Mouse (Mus musculus) gastrocnemius, postnatal 36 days (tissue): Measurements from ENCODE around the gene Camk2g. TPM values are rescaled to one million over a fixed set of nuclear protein-coding genes. Genes with fewer than 3 reads are reported as not detected.
"Not testable (repeated sequence)": the region's sequence is repeated elsewhere in the genome, so short reads cannot be mapped to it uniquely, and the experiment has no call there.

Experiments
- DNase-seq, 2 experiments: peaks; one replicate each; pipeline ENCODE4 v3.0.0; 2022
- intact Hi-C: fragments of 180-260 bp; cut with DNase I; formaldehyde crosslinking; loops from one replicate; pipeline ENCODE4 v1.15.1; 2025
- total RNA-seq, 2 experiments: library from RNA; stranded (reverse); gene quantifications; 2 replicates each; pipeline ENCODE4 v1.2.3; 2021

Gene Camk2g
- total RNA-seq, 2 experiments from 2014 or later: 170 to 172 TPM

DNA sequence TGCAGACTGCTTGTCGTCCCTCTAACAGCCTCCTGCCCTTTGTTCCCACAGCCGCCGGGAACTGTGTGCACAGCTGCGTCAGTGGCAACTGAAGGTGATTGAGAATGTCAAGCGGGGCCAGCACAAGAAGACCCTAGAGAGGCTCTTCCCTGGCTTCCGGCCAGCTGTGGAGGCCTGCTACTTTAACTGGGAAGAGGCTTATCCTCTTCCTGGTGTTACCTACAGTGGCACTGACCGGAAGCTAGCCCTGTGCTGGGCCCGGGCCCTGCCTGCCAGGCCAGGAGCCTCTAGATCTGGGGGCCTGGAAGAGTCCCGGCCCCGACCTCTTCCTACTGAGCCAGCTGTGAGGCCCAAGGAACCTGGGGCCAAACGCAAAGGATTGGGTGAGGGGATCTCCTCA, 80.1 kb downstream of the Camk2g start:
- DNase-seq: peak in 1 of 2 experiments; percentile 13
- intact Hi-C loops: no loop called here

DNA sequence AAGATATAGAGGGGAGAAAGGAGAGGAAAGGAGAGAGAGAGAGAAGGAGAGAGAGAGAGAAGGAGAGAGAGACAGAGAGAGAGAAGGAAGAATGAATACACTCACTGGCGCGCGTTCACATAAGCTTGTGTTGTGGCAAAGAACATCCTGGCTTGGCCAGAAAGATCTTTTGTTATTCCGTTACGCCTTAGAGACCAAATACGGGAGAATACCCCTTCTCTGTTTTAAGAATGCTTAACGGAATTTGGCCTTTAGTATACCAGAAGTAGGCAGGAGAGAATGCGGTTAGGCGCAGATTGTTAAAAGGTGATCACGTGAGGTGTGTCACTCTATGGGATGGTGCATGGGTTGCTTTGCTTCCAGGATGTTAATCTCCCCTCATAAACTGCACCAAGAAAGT, 85.6 kb downstream of the Camk2g start:
- DNase-seq: no peak
- intact Hi-C loops: no loop called here

DNA sequence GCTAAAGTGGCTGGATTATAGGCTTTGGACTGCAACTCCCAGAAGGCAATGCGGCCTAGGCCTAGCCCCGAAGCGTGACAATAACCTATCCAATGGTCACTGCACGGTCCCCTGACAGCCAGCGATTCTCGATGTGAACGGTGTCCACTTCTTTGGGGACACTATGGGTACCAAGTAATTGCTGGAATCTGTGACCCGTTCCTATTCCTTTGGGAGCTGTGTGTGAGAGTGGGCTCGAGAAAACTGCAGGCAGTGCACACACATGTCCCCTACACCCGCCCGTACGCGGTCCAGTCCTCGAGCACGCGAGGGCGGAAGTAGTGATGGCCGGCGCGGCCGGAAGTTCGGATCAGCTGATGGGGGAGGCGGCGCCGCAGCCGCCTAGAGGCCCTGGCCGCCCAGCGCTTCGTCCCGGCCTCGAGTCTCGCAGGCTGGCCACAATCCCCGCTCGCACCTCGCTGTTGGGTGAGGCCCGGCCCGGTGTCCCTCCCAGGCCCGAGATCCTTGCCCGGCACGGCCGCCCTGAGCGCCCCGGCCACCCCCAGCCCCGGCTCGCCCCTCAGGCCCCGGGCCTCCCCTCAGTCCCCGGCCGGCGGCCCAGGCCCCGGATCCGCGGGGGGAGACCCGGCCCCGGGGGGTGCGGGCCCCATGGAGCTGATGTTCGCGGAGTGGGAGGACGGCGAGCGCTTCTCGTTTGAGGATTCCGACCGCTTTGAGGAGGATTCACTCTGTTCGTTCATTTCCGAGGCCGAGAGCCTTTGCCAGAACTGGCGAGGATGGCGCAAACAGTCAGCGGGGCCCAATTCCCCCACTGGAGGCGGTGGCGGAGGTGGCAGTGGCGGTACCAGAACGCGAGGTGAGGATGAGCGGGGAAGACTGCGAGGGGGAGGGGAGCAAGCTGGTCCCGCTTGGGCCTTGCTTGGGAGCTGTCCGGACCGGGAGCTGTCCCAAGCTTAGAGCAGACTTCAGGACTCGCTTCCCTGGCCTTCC, 86.4 kb downstream of the Camk2g start, which contains the start of gene Zswim8:
Gene Zswim8, plus strand, starts transcription at position 352 of the 990 bp plus-strand sequence.
- intact Hi-C loops: no loop called here
- DNase-seq: peak; percentile 84 to 87

DNA sequence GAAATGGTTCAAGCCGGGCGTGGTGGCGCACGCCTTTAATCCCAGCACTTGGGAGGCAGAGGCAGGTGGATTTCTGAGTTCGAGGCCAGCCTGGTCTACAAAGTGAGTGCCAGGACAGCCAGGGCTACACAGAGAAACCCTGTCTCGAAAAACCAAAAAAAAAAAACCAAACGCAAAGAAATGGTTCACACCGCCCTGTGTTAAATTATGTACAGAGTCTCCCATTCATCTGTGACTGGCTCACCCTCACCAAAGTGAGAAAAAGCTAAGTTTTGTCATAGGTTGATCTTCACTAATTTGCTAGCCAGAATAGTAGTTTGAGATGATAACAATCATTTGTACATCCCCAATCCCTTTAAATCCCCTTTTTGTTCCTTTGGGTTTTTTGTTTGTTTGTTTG, 90.4 kb downstream of the Camk2g start:
- DNase-seq, intact Hi-C loops: not testable (repeated sequence)

DNA sequence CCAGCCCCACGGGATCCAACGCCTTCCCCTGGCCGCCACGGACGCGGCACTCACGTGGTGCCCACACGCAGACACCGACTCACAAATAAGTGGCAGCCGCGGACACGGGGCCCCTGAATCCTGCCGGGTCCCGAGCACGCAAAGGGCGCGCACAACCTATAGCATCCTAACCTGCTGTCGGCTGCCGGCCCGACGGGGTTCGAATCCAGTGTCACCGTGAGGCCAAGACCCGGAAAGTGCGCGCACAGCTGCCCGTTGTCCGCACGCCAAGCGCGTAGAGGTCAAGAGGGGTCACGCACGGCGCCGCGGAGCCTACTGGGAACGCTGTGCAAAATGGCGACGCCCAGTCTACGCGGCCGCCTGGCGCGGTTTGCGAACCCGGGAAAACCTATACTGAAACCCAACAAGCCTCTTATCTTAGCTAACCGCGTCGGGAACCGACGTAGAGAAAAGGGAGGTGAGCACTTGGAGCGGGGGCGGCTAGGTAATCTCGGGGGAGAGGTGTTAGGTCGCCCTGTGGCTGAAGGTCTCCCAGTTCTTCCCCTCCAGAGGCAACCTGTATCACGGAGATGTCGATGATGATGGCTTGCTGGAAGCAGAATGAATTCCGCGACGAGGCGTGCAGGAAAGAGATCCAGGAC, 91.0 kb downstream of the Camk2g start, which contains the start of gene Chchd1:
Gene Chchd1, plus strand, starts transcription at position 266 of the 641 bp plus-strand sequence.
- intact Hi-C loops: no loop called here
- peak; percentile 85 to 91 for DNase-seq

DNA sequence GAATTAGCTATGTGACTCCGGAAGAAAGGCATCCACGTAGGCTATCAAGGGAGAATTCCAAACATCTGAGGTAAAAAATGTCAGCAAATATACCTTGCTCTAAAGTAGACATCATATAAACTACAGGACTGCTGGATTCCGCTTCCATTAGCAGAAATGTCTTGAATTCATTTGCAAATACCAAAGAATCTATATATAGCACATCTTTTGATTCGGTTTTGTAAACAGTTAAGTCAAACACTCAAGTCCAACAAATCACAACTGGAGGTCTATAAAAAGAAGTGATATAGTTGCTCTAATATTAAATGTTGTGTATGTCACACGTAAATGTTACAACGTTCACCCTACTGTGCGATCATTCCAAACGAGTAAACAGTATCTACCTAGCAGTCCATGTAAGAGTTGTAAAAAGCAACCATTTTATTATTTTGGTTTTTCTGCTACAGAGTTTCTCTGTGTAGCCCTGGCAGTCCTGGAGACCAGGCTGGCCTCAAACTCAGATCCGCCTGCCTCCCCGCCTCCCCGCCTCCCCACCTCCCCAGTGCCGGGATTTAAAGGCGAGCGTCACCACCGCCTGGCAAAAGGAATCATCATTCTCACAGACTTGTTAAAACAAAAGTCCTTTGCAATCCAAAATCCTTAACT, 91.7 kb downstream of the Camk2g start:
- DNase-seq: no peak
- intact Hi-C loops: no loop called here

DNA sequence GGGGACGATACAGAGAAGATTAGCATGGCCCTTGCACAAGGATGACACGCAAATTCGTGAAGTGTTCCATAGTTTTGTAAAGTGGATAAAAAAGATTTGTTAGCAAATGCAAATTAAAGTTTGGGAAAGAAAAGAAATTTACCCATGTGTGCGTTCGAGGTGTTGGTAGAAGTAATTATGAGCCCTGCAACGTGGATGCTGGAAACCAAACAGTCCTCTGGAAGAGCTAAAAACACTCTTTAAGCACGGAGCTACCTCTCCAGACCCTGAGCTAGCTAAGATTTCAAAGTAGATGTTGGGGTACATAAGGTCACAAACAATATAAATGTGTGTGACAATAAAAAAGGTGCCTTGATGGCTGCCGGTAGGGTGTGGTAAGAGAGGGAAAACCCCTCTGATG, 92.3 kb downstream of the Camk2g start:
- intact Hi-C loops: no loop called here
- no peak for DNase-seq

DNA sequence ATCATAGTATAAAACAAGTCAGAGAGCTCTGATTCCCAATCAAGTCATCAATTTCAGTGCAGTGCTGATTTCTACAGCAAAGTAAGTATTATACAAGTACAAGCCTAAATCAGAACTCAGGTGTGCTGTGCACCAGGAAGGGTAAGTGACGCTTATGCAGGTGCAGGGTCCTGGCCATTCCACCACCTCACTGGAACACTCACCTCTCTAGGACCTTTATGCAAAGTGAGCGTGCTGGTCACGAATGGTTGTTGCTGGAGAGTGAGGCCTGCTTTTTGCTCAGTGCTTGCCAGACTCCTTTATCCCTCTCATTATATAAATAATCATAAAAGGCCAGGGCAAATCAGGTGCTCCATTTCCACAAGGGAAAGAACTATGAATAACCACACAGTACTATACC, 93.5 kb downstream of the Camk2g start:
- DNase-seq: no peak
- intact Hi-C loops: no loop called here

DNA sequence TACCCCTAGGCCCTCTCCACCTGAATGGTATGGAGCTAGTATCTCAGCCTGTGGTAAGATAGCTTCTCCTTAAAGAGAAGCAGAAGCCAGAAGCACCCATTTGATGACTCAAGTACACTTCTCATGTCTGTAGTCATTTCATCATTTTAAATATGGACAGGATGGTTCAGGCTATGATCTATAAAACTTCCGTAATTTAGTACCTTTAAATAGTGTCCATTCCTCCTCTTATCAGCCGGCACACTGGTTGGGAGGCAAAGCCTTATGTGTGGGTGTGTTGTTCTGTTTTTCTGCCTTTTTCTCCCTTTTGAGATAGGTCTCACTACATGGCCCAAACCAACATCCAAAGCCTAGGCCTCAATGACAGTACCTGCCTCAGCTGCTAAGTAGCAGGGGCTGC, 95.4 kb downstream of the Camk2g start:
- intact Hi-C loops: no loop called here
- DNase-seq: no peak

DNA sequence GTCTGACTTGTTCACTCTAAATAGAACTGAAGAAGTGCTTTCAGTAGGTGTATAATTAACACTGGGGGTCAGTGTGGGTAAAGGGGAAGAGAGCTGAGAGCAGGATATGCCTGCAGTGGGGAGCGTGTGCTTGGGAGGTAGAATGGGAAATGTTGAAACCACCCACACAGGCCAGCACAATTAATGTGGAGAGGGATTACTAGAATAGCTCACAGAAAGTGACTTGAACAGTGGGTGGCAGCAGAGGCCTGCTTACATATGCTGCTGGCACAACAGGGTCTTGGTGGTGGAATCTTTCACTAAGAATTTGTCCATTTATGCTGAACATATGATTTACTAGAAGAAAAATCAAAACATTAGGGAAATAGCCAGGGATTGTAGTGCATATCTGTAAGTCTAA, 96.9 kb downstream of the Camk2g start:
- intact Hi-C loops: no loop called here
- no peak for DNase-seq

DNA sequence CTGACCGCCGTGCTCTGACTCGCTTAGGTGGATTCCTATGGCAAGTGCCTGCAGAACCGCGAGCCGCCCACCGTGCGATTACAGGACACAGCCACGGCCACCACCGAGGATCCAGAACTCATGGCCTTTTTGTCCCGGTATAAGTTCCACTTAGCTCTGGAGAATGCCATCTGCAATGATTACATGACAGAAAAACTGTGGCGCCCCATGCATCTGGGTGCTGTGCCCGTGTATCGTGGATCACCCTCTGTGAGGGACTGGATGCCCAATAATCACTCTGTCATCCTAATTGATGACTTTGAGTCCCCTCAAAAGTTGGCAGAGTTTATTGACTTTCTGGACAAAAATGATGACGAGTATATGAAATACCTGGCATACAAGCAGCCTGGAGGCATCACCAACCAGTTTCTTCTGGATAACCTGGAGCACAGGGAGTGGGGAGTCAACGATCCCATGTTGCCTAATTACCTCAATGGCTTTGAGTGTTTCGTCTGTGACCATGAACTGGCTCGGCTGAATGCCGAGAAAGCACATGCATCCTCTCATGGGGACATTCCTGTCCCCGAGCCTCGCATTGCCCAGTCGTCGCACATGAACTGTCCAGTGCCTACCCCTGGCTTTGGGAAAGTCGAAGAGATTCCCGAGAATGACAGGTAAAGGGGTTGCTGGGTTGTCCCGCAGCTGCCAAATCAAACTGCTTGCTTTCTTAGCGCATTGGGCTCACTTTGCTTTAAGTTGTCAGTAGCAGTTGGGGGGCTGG, 97.9 kb downstream of the Camk2g start:
- intact Hi-C loops: no loop called here
- DNase-seq: no peak

DNA sequence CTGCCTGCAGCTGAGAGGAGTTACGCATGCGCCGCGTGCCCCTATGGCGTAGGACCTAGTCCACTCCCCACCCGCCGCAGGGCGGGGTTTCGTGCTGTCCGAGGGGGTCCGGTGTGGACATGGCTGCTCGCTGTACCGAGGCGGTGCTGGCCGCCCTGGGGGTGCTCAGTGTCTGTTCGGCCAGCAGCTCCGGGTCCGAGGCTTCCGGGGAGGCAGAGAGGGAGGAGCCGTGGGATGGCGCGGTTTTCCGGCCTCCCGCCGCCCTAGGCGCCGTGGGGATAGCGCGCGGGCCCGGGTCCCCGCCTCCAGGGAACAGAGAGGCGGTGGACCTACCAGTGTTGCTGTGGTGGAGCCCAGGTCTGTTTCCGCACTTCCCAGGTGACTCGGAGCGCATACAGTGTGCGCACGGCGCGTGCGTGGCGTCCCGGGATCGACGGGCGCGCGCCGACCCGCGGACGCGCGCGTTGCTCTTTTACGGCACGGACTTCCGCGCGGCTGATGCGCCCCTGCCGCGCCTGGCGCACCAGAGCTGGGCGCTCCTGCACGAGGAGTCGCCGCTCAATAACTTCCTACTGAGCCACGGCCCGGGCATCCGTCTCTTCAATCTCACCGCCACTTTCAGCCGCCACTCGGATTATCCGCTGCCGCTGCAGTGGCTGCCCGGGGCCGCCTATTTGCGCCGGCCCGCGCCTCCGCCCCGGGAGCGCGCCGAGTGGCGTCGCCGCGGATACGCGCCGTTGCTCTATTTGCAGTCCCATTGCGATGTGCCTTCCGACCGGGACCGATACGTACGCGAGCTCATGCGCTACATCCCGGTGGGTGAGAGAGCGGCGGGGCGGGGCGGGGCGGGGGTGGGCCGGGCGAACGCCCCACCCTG, 98.8 kb downstream of the Camk2g start, which contains the start of gene Fut11:
Gene Fut11, plus strand, starts transcription at position 85 of the 877 bp plus-strand sequence.
- intact Hi-C loops: no loop called here

DNA sequence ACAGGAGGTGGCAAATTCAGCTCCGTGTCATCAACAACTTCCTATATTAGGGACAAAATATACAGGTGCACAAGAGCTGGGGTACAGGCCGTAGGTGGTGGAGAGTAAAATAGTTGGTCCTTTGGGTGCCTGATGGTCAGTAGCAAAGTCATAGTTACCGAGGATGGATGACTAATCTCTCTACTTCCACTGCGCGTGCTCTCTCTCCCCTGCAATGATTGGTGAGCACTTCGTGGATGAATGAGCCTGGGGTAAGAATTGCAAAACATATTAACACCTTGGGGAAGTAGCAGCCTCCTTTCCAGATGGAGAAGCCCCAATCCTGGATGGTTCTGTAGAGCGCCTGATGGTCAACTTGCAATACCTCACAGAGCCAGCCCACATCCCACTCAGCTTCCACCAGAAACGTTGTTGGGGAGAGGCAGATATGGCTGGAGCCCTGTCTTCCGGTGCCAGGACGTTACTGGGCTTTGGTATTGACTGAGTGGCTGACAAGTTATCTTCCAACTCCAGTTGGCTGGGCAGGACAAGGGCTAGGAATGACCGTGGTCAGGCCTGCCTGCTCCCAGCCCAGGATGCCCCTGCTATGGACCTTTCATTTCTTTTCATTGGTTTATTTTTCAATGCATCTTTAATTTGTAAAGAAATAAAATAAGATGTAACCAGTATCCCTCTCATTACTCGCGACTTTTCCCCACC, 99.6 kb downstream of the Camk2g start:
- intact Hi-C loops: no loop called here
- DNase-seq: no peak

More for the DNA sequence above, 98.8 kb downstream of the Camk2g start, which contains the start of gene Fut11:
- DNase-seq: peak; percentile 74 to 83

DNA sequence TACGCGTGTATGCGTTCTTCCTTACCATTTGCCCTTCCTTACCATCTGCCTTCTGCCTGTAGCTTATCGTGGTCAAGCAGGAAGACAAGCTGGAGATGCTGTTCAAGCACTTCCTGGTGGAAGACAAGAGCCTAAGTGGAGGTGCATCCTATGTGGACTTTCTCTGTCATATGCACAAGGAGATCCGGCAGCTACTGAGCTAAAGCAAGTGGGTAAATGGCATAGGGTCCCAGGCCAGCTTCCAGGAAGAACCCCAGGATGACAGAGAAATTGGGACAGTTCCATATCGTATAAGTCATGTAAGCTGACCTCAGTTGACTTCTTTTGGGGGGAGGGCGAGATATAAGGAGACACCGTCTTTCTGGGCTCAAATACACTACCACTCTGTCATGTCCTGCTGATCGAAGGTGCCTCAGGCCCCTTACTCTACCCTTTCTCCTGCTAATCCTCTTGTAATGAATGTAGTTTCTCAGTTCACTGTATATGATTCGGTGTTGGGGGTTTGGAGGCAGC, 100.2 kb downstream of the Camk2g start:
- intact Hi-C loops: no loop called here
- DNase-seq: no peak

DNA sequence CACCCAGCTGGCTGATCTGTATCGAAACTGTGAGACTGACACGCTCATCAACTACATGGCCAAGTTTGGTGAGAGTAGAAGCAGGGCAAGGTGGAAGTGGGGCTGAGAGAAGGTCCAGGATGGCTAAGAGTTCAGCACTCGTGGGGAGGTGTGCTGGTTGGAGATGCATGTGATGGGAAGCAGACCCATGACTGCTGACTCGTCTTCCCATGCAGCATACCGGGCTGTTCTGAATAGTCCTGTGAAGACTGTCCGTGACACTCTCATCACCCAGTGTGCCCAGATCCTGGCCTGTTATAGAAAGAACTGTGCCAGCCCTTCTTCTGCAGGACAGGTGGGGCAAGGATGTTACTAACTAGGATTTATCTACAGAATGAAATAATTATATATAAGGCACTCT, 102.1 kb downstream of the Camk2g start:
- intact Hi-C loops: no loop called here
- DNase-seq: no peak

DNA sequence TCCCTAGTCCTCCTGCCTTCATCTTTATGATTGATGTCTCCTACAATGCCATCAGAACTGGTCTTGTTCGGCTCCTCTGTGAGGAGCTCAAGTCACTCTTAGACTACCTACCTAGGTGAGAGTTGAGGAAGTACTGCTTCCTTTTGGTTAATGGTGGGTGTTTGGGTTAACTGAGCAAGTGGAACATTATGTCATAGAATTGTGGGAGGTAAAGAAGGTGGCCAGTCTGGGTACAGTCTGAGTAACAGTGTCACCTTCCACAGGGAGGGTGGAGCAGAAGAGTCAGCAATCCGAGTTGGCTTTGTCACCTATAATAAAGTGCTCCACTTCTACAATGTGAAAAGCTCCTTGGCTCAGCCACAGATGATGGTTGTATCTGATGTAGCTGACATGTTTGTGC, 104.9 kb downstream of the Camk2g start:
- intact Hi-C loops: no loop called here
- no peak for DNase-seq

DNA sequence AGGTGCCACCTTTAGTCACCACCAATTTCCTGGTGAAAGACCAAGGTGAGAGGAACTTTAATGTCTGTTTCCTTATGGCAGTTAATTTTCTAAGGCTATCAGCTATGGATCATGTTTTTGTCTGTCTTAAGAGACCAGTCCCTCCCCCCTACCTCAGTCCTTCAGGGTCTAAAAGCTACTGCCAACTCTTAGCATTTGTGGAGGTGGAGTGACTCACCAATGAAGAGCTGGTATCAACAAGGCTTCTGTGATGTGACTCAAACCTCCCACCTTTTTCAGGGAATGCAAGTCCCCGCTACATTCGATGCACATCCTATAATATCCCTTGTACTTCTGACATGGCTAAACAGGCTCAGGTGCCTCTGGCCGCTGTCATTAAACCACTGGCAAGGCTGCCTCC, 107.3 kb downstream of the Camk2g start:
- intact Hi-C loops: no loop called here
- no peak for DNase-seq
